Mouse (Mus musculus) cerebral cortex, adult 2 months (tissue): ENCODE measurements around the gene Ntan1.

Experiments
- WGBS: fragments of 180-500 bp; shearing (Covaris S2); methylation state at CpG from one replicate; pipeline ENCODE4 v1.1.7; 2018; 5-methylcytosine and 5-hydroxymethylcytosine counted together

Gene Ntan1

DNA sequence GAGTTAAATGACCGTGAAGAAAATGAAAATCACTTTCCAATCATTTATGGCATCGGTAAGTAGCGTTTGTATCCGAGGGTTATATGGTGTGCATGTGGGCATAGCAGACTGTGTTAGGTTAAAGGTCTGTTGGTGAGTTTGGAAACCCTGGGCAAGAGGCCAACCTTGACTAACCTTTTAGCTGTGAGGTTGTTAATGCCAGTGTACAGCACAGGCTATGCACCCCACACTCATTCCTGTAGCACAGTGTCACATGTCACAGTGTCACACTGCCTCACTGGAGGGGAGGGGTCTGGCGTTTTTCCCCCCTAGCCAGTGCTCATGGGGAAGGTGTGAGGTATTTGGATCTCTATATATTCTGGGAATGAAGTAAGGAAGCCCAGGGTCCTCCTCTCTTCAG lies 13.0 kb downstream of the Ntan1 start:
- 82% methylated on average over 5 of the region's 5 CpGs for WGBS

DNA sequence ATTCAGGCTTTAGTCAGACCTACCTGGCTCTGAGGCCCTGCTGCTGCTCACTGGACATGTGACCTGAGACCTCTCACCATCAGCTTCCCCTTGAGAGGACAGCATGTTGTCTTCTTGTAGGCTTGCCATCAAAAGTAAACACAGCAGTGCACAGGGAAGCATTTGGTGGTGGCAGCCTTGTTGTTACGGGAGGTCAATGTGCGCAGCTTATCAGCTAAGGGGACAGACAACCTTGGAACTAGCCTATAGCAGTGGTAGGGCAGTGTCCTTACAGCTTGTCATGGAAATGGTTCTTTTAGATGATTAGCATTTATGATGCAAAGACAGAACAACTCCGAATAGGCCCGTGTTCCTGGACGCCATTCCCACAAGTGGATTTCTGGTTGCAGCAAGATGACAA lies 15.7 kb downstream of the Ntan1 start:
- 96% methylated on average over 5 of the region's 5 CpGs for WGBS

DNA sequence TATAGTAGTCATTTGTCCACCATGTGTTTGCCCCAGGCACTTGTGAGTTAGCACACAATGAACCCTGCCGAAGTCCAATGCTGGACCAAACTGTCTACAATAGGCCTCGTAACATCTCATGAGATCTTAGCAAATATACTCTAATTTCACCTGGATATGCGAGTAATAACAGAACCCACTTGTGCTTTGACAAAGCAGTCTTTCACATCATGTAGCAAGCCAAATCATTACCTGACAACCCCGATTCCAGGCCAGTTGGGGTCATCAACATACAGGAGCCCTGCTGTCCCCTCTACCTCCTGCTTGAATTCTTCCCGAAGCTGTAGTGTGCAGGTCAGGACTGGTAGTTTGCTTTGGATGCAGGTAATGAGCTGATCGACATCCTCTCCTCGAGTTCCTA lies 21.4 kb downstream of the Ntan1 start:
- WGBS = 94% methylated on average over 7 of the region's 7 CpGs

DNA sequence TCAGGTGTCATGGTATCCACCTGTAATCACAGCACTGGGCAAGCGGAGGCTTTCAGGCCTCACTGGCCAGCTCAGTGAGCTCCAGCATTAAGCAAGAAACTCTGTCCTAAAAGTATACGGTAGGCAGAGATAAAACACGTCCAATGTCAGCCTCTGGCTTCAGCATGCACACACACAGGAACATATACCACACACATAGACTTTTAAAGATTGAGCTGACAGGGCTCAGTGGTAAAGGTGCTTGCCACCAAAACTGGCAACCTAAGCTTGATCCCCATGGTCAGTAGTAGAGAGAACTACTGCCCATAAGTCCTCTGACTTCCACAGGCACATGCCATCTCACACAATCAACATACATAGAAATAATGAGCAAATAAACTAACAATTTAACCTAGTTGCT lies 22.3 kb downstream of the Ntan1 start:
- WGBS = 95% methylated on average over 3 of the region's 3 CpGs

DNA sequence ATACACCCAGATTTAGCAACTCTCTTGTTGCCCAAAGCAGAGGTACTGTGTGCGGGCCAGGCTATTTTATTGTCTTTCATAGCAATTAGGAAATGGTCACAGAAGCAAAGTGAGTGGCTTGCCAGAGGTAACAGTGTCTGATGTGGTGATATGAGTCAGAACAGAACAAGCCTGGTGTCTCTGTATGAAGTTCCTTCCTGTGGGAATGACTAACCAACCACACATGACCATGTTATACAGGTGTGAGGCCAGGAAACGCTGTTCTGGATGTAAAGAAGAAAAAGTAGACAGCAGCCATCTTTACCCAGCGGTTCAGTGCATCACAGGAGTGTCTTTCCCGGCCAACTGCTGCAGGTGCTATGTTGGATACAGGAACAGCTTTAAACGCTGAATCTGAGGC lies 26.4 kb downstream of the Ntan1 start:
- WGBS = 87% methylated on average over 5 of the region's 5 CpGs

DNA sequence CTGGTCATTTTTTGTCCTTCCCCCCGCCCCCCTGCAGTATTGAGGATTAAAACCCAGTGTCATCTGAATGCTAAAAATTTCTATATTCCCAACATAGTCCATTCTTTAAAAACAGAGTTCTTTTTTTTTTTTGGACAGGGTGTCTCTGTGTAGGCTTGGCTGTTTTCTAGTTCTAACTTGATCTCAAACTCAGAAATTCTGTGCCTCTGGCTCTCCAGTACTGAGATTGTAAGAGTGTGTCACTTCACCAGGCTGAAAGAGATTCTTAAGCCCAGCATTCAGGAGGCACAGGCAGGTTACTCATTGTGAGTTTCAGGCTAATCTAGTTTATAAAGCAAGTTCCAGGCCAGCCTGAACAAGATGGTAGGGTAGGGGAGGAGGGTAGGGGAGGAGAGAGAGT lies 28.0 kb downstream of the Ntan1 start:
- 94% methylated on average over 1 of the region's 1 CpGs for whole genome bisulfite sequencing

DNA sequence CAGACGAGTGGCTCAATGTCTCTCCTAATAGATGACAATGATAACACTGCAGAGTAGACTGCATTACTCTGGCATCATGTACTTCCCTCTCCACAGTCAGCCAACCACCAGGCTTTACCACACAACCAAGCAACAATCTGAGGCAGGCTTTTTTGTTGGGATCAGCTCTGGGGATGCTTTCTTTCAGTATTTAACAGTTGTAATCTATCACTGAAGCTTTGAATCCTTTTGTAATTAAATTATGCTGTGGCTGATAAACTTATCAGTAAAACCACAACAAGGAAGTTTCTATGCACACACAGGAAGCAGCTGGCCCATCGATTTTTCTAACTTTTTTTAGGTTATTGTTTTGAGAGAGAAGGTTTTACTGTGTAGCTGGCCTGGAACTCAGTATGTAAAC lies 29.7 kb downstream of the Ntan1 start:
- 71% methylated on average over 2 of the region's 2 CpGs for WGBS

DNA sequence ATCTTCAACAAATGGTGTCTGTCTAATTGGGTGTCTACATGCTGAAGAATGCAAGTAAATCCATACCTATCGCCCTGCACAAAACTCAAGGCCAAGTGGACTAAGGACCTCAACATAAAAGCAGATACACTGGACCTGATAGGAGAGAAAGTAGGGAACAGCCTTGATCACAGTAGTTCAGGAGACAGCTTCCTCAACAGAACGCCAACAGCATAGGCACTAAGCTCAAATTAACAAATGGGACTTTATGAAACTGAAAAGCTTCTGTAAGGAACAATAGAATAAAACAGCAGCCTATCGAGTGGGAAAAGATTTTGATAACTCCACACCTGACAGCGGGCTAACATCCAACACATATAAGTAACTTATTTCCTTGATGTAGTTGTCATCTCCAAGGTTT lies 32.8 kb downstream of the Ntan1 start:
- WGBS = 96% methylated on average over 4 of the region's 4 CpGs

DNA sequence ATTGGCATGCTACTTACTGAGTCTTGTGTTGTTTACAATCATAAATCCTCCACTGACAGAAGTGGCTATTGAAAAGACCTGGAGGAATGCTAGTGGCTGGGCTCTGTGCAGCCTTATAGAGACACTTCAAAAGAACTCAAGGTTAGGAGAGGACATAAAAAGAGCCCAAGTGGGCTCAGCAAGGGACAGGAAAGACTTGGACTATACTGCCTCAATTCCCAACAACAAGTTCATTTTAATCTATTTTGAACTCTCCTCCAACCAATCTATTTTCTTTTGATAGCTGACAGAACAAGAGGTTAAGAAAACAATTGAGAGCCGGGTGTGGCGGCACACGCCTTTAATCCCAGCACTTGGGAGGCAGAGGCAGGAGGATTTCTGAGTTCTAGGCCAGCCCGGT lies 35.2 kb downstream of the Ntan1 start:
- 97% methylated on average over 4 of the region's 4 CpGs for WGBS

DNA sequence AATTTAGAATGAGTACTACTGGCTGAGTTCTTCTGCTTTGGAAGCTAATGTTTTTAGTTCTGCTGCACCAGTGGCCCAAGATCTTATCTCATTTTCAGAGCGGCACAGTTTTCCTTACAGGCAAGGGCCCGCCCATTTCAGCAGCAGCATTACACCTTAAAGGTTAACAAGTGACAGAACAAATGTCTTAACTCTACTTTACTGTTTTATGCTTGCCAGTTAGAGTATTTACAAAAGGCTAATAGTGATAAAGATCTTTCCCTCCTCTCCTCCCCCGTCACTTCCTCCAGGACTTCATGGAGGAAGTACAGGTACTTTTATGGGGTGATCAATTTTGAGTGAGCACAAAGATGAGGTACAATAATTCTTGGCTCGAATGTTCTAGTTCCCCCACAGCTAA lies 47.4 kb downstream of the Ntan1 start:
- WGBS = 86% methylated on average over 4 of the region's 4 CpGs

DNA sequence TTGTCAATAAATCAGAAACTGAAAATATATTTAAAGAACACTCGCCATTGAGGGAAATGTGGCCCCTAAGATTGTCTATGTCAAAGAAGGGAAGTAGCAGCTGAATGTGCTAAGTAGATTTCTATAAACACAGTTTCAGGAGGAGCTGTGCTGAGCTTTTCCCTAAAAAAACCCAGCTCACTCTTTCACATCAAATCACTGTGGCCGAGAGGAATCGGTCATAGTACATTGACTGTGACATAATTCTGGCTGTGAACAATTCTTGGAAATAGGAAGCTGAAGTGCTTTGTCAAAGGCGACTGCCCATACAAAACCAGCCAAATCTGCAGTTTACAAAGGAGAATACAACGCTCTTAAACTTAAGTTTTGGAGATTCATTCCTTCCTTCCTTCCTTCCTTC lies 48.0 kb downstream of the Ntan1 start:
- WGBS = 63% methylated on average over 5 of the region's 5 CpGs

DNA sequence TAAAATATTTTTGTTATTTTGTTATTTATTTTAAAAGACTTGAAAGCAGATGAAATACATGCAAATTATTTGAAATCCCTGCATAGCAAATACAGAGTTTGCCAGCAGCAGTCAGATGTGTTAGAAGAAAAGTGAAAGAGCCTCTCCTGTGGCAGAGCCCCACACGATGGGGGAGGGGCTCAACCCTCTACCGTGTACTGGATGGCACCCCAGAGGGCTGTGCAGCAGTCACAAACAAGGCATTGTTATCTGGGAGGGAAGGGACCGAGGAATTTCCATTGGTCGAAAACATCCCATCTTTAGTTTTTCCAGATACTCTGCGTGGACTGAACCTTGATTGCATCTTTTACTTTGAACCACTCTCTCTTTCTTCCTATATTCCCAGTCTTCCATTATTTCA lies 48.8 kb downstream of the Ntan1 start:
- WGBS = 43% methylated on average over 5 of the region's 5 CpGs

DNA sequence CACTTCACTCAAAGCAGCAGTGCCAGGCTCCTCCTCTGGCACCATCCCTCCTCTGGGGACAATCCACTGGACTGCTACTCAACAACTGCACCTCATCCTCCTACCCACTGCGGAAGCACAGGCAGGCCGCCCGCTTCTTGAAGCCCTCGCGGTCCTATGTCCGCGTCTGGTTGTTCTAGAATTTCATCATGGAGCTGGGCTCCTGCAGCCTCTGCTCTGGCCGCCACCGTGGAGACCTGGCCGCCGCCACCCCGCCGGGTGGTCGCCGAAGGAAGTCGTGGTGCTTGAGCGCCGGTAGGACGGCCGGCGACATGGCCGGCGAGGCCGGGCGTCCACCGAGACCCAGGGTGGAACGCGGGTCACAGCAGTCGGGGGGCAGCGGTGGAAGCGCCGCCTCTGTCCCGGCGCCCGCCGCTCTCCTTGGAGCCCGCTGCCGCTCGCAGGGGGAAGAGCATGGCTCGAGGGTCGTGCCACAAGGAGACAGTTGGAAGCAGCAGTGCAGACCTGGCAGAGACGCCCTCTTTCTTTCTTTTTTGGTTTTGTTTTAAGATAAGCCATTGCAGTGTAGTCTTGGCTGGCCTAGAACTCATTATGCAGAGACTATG lies 49.4 kb downstream of the Ntan1 start:
- WGBS = 44% methylated on average over 42 of the region's 42 CpGs

DNA sequence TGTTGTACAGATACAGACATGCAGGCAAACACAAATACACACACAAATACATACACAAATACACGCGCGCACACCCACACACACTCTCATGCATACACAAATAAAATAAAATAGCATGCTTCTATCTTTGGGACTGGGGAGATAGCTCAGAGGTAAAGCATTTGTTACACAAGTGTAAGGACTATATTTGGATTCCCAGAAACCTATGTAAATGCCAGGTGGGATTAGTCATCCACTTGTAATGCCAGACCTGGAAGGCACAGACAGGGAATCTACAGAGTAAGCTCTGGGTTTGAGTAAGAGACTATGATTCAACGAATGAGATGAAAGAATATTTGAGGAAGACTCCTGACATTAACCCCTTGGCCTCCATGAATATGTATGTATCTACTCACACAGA lies 56.8 kb downstream of the Ntan1 start:
- WGBS = 53% methylated on average over 4 of the region's 4 CpGs

DNA sequence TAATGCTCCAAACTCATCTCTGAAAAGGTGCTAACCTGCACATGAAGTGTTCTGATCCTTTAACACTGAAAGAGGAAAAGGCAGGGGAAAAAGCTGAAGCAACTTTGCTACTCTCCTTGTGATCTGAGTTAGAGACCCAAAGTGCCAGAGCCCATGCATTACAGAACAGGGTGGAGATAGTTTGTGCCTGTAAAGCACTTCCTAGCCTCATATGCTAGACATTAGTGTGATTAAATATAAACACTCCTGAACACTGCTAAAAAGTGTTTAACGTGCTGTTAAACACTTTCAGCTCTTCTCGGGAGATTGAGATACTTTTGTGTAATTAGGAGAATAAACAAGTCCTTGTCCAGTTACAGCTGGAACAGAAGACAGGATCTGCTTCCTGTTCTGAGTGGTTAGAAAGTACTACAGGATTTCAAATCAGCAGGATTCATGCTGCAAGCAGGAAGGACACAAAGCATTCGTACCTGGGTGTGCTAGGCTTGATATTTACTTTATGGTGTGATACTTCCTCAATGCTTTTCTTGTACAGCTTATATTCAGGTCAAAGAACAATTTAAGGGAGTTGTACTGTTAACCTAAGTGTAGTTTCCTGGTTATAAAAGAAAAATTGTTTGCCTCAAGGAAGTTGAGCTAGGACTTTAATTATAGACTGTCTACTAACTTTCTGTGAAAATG lies 64.6 kb downstream of the Ntan1 start:
- WGBS = 49% methylated on average over 3 of the region's 3 CpGs
